Mouse (Mus musculus) bone marrow, adult 2 months (tissue): ENCODE measurements around the gene Odf3l2. TPM values are rescaled to one million over a fixed set of nuclear protein-coding genes. Genes with fewer than 3 reads are reported as not detected.

ENCODE experiments used
- H3K27ac ChIP-seq: fragments of 200-500 bp; 2 replicates; pipeline ENCODE4 v1.5.1; 2012; ENCODE audit warnings: low read depth, mild to moderate bottlenecking, control low read depth, inconsistent platforms, low read length; ENCODE audit not compliant: control insufficient read depth, poor library complexity, insufficient read depth
- H3K4me1 ChIP-seq: fragments of 200-500 bp; 2 replicates; pipeline ENCODE4 v1.6.1; 2011; ENCODE audit warnings: low read length; ENCODE audit not compliant: control insufficient read depth, insufficient read depth
- H3K4me3 ChIP-seq: fragments of 200-500 bp; replicated peaks from 2 replicates; pipeline ENCODE3; 2011; ENCODE audit warnings: mild to moderate bottlenecking, low read depth, low read length, control low read depth; ENCODE audit not compliant: control insufficient read depth
- CTCF ChIP-seq: fragments of 200-500 bp; IDR thresholded peaks from 2 replicates; pipeline ENCODE4 v1.5.1; 2011; ENCODE audit warnings: low read length, control low read depth; ENCODE audit not compliant: control insufficient read depth, insufficient read depth
- POLR2A ChIP-seq: fragments of 200-500 bp; IDR thresholded peaks from 2 replicates; pipeline ENCODE4 v1.6.1; 2011; ENCODE audit warnings: low read depth, mild to moderate bottlenecking, control low read depth, low read length, borderline replicate concordance; ENCODE audit not compliant: control insufficient read depth
- WGBS: fragments of 180-500 bp; shearing (Covaris S2); methylation state at CpG from one replicate; pipeline ENCODE4 v1.1.7; 2018; 5-methylcytosine and 5-hydroxymethylcytosine counted together
- polyA plus RNA-seq: library from polyadenylated mRNA; stranded (reverse); fragments of >200 nt; gene quantifications from 2 replicates; pipeline ENCODE4 v1.2.4, GENCODE M21; 2011; ENCODE audit warnings: low replicate concordance; ENCODE audit not compliant: missing spikeins, insufficient read depth, insufficient read length

Odf3l2 gene
- polyA plus RNA-seq, 1 experiment = not detected

- H3K4me1 ChIP-seq = peaks cover 1% of the 10 kb centered on the region; the same call in 1 of the 2 replicates
- no peak for TF ChIP-seq POLR2A
- TF ChIP-seq CTCF = no peak
- H3K4me3 ChIP-seq = no peak overlapping the region
- H3K27ac ChIP-seq = no peak overlapping the region
- 92% methylated on average over 44 of the region's 44 CpGs for WGBS
Observed at GRCm38 (mm10) chr10:79675346-79676035, 30.0 kb upstream of the Odf3l2 start.

GRCm38 (mm10) chr10:79673054-79673453, 27.5 kb upstream of the Odf3l2 start:
- Histone ChIP-seq H3K27ac (no peak overlapping the region), H3K4me3 (no peak overlapping the region), H3K4me1 (peaks cover 5% of the 10 kb centered on the region)
- TF ChIP-seq CTCF = no peak
- TF ChIP-seq POLR2A = no peak
- WGBS = 84% methylated on average over 3 of the region's 3 CpGs

DNA sequence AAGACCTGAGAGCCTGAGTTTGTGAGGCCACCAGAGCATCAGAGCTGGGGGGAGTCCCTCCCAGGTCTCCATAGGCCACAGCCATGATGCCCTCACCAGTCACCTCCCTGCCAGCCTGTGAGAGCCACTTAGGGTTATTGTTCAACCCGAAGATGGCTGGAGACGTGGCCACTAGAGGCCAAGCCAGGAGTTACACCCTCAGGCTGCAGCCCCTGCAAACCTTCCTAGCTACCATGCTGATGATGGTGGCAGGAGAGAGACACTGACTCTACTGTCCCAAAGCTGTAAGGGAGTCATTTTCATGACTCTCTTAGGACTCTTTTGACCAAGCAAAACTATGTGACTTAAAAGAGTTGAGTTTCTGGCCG, 26.5 kb upstream of the Odf3l2 start:
- H3K27ac ChIP-seq = no peak overlapping the region
- peaks cover 5% of the 10 kb centered on the region for H3K4me1 ChIP-seq
- 65% methylated on average over 3 of the region's 3 CpGs for WGBS
- H3K4me3 ChIP-seq = no peak overlapping the region
- TF ChIP-seq CTCF = no peak
- no peak for TF ChIP-seq POLR2A

- TF ChIP-seq POLR2A (no peak), CTCF (no peak)
- Histone ChIP-seq H3K4me3 (no peak overlapping the region), H3K4me1 (peaks cover 5% of the 10 kb centered on the region), H3K27ac (no peak overlapping the region)
- WGBS = 75% methylated on average over 6 of the region's 6 CpGs
Observed at GRCm38 (mm10) chr10:79671396-79672087, 26.0 kb upstream of the Odf3l2 start.

- H3K27ac ChIP-seq = peak overlapping the region; percentile 7
Observed at GRCm38 (mm10) chr10:79670071-79670888, 24.7 kb upstream of the Odf3l2 start.

DNA sequence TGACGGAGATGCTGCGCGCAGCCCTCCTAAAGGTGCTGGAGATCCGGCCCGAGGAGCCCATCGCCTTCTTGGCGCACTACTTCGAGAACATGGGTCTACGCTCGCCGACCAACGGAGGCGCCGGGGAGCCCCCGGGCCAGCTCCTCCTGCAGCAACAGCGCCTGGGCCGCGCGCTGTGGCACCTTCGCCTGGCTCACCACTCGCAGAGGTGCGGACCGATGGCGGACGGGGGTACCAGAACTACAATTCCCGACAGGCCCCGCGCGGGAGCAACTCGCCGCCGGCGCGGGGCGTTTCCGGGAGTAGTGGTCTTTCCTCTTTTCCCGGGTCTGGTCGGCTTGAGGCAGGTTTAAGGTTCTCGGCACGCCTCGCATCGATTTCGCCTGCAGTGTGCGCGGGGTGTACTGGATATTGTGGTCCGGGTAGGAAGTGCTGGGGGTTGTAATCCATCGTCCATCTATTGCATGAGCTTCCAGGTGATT, 24.1 kb upstream of the Odf3l2 start:
- WGBS = under 1% methylated on average over 47 of the region's 47 CpGs
- TF ChIP-seq CTCF (no peak), POLR2A (no peak)

More at GRCm38 (mm10) chr10:79670071-79670888, 24.7 kb upstream of the Odf3l2 start:
- H3K4me3 ChIP-seq = peak overlapping the region; percentile 96
- 40% methylated on average over 15 of the region's 15 CpGs for WGBS
- H3K4me1 ChIP-seq = peaks cover 5% of the 10 kb centered on the region
- TF ChIP-seq CTCF (no peak), POLR2A (no peak)

GRCm38 (mm10) chr10:79668771-79669575, 23.4 kb upstream of the Odf3l2 start, which contains the start of gene Tpgs1:
TSS of gene Tpgs1 (plus strand) at chr10:79669369.
- Histone ChIP-seq H3K27ac (peak within 1 kb of the TSS; percentile 84), H3K4me3 (peak within 1 kb of the TSS; percentile 96), H3K4me1 (peaks cover 5% of the 10 kb centered on the region)
- WGBS = under 1% methylated on average over 45 of the region's 45 CpGs
- peak; percentile 52; the same call in 1 of the 2 replicates for TF ChIP-seq CTCF
- TF ChIP-seq POLR2A = peak; percentile 74; the same call in 1 of the 2 replicates

More for the DNA sequence above, 24.1 kb upstream of the Odf3l2 start:
- peak overlapping the region; percentile 84 for H3K27ac ChIP-seq
- peak overlapping the region; percentile 96 for H3K4me3 ChIP-seq
- H3K4me1 ChIP-seq = peaks cover 5% of the 10 kb centered on the region

GRCm38 (mm10) chr10:79668076-79668475, 22.5 kb upstream of the Odf3l2 start:
- peaks cover 5% of the 10 kb centered on the region for H3K4me1 ChIP-seq
- H3K4me3 ChIP-seq = no peak overlapping the region
- WGBS = 78% methylated on average over 5 of the region's 5 CpGs
- no peak overlapping the region for H3K27ac ChIP-seq
- TF ChIP-seq POLR2A = no peak
- no peak for TF ChIP-seq CTCF
